Mouse (Mus musculus): ENCODE data around the gene Ddx31. TPM values are rescaled to one million over a fixed set of nuclear protein-coding genes. Genes with fewer than 3 reads are reported as not detected.

The Ddx31 gene
- polyA plus RNA-seq, 3 experiments from 2014 or later, result 11.2 to 17.9 (median 11.8) TPM

DNA sequence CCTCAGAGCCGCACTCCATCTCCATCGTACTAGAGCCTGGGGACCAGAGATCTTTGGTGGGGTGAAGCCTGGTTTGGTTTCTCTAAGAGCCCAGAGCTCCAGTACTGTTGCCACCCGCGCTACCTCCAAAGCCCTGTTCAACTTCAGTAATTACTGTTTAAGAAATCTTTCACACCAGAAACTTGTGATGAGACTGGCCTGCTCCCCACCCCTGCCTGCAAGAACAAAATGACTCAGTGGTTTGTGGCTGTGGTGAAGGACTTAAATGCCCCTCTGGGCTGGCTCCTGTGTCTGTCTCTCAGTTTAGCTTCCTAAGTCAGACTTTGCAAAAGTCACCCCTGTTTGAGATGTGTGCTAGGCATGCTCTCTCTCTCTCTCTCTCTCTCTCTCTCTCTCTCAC, 72.8 kb downstream of the Ddx31 start:
- no peak for ATAC-seq

DNA sequence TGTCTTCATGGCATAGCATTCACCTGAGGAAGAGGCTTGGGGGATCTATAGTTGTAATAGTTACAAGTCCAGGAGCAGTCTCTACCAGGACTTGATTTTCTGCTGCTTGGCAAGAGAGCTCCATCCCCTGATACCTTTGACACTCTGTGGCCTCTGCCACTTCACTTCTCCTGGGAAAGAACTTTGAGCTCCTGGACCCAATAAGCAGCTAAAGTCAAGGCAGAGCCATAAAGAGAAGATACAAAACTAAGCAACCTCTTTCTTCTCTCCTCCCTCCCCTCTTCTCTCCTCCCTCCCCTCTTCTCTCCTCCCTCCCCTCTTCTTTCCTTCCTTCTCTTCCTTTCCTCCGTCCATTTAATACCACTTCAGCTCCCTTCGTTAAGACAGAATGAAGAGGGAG, 73.9 kb downstream of the Ddx31 start:
- no peak for ATAC-seq

DNA sequence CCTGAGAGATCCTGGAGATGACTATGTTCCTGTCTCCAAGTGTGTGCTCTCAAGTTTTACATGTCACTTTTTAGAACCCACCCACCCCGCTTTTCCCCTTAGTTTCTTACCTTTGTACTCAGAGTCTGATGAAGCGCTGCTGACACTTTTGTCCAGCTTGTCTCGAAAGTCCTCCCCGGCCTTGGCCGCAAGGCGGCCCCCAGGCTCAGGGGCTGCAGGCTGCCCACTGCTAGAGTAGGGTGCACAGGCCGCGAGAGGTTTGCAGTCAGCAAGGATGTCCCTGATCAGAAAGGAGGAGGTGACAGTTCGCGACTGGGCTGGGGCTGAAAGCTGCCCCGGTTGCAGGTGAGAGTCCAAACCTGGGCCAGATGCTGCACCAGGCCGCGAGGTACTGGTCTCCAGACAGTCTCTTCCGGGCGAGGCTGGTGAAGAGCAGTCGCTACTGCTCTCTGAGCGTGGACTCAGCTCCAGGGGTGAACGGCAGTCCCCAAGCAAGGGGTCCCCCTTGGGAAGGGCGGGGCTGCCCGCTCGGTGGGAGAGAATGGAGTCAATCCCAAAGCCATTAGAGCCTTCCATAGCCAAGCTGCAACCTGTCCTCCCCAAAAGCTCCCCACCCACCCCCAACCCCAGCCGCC, 75.0 kb downstream of the Ddx31 start:
- ATAC-seq, result no peak

DNA sequence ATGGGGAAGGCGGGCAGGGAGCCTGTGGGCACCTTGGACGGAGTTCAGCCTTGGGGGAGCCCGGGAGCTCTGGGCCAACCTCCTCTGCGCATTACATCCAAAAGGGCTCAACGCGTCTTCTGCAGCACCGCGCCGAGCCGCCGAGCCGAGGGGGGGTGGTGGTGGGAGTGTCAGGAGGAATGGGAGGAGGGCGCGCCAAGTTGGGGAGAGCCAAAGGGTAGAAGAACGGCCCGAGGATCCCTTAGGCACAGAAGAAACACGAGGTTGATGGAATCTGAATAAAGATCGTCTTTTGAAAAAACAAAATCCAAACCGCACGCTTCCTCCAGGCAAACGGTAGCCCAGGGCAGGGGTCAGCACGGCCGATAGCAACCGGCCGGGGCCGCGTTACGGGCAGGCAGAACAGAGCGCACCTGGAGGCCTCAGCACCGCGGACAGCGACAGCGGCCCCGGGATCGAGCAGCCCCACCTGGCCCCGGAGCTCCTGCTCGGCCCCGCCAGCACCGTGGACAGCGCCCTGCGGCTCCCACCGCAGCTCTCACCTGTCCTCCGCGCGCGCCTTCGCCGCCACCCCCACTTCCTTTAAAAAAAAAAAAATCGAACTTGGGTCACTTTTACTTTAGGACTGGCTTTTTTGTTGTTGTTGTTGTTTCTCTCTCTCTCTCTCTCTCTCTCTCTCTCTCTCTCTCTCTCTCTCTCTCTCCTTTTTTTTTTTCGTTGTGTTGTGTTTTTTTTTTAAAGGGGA, 75.7 kb downstream of the Ddx31 start:
- ATAC-seq, result no peak

DNA sequence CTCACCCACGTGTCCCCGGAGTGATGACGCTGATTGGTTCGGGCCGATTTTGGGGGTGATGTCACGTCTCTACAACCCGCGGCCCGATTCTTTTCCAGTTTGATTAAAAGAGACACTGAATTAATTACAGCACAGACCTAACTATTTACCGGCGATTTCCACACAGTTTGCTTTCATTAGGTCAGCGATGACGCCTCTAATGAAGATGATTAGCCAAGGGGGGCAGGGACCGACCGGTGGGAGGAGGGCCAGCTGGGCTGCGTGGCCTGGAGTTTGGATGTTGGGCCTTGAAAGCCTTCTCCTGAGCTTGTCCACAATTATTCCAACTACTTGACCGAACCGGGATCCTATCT, 76.3 kb downstream of the Ddx31 start, which contains the start of gene Barhl1:
Gene Barhl1 (minus strand): TSS at position 156 of the 353 bp plus-strand sequence.
- no peak for ATAC-seq

DNA sequence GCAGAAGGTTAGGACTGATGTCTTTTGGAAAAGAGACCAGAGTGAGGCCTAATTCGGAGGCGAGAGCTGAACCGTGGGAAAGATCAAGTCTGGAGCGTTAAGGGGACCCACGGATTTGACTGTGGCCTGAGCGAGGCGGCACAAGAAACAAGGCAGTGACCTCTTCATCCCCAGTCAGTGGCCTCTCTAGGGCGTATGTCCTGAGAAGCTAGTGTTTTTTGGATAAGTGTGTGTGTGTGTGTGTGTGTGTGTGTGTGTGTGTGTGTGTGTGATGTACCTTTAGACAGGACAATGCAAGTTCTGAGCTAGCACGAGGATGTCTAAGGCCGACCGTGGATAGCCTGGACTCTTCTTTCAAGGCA, 76.9 kb downstream of the Ddx31 start:
- no peak for ATAC-seq

DNA sequence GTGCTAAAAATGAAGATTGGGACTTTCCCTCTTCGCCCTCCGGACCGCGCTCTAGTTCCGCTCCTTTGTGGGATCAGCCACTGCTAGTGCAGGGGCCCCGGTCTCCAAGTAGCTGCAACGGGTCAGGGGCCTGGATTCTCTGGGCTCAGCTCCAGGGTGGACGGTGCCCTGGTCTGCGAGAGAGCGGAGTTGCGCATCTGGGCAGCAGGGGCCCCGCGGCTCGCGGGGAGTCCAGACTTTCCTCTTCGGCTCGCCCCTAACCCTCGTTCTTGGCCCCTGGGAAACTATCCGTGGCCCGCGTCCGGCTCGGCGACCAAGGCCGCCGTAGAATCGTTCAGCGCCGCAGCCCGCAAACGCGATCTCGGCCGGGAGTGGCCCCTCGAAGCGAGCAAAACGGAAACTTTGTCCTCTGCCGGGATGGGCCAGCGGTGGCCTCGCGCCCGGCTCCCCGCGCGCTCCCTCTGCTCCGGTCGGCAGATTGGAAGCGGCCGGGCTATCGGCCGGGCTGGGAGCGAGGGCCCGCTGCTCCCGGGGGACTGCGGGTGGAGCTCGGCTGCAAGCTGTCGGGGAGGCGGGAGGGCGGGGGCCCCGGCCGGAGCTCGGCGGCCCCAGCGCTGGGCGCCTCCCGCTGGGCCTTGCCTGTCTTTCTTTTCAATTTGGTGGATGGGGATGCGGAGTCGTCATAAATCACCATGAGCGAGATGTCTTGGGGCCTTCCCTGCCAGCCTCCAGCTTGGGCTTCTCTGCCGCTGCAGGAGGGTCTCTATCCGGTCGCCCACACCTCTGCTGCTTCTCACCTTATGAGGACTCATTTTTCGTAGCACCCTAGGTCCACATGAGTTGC, 77.5 kb downstream of the Ddx31 start:
- no peak for ATAC-seq

DNA sequence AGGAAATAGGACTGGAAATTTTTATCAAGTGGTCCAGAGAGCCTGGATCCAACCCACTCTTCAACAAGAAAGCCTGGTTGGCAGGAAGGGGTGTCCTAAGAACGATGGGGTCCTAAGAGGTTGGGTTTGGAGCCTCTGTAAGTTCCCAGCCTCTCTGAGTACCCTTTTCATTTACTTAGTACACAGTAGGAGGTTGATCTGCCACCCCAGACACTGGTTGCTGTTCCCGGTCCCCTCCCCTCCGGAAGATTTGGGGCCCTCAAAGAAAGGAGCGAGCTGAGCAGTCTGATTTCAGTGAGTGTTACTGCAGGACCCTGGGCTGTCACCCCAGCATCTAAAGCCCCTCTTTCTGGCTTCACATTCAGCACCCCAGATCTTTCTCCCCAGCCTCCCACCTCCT, 78.8 kb downstream of the Ddx31 start:
- no peak for ATAC-seq

DNA sequence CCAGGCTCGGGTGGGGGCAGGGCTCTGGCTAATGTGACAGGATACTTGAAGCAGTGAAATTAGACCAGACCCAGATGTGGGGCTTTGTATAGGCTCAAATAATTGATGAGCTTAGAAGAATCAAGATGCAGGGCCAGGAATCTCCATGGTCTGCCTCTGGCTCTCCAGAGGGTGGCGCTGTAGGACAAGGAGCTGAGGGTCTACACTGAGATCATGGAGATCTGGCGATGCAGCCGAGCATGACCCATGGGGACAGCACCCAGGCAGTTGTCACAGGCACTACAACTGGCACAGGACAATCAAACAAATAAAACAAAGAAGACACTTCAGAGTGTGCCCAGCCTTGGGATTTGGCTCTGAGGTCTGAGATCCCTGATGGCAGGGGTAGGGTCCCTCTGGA, 83.7 kb downstream of the Ddx31 start:
- no peak for ATAC-seq

DNA sequence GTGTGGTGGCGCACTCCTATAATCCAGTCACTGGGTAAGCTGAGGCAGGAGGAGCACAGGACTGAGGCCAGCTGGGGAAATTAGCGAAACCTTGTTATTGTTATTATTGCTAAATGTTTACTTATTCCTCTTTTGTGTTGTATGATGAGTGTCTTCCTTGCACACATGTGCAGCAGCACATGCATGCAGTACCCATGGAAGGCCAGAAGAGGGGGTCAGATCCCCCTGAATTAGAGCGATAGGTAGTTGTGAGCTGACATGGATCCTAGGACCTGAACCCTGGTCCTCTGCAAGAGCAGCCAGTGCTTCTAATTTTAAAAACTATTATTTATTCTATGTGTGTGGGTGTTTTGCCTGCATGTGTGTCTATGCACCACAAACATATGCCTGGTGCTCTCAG, 90.4 kb downstream of the Ddx31 start:
- ATAC-seq, result no peak

DNA sequence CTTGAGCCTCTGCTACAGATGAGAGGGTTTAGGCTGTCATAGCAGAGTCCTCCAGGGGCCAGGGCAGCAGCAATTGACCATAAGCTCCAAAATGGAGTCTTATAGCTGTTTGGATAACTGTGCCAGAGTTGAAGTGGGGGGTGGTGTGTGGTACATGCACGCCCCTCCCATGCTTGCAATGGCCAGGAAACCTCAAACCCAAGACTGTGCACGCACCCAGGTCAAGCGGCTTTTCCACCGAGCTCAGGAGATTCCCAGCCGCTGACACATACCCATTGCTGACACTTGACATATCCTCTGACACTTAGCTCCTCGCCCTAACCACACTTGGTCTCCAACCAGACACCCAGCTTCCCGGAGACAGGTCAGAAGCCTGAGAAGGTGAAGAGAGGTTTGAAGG, 98.8 kb downstream of the Ddx31 start:
- no peak for ATAC-seq

DNA sequence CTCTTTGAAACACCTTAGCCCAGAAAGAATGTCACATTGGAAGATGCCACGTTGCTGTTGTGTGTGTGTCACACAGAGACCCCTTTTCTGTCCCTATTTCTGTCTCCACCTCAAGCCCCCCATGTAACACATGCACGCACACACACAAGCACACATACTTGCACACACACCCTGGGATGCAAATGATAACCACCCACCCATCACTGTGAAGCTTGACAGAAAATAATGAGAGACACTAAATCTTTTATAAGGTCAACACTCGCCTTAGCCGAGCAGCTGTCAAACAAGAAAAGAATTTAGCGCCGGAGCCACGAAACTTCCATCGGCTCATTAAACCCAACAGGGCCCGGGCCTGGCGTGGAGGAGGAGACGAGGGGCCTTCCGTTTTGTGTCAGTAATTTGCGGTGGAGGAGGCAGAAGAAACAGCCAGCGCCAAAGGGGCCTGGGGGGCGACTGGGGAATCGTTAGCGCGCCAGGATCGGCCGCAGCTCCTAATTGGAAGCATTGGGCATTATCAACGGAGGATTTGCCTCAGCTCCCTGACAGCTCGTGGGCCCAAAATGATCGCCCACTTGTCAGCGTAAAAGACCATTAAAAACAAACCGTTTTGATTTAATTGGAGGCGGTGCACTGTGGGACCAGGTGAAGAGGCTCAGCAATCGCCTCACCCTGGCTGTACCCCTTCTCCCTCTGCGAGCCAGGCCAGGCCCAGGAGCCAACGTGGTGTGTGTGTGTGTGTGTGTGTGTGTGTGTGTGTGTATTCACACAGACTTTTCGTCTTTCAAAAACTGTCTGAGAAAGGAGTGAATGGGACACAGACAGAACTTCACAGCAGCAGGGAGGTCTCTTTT, 103.7 kb downstream of the Ddx31 start:
- ATAC-seq, result no peak

DNA sequence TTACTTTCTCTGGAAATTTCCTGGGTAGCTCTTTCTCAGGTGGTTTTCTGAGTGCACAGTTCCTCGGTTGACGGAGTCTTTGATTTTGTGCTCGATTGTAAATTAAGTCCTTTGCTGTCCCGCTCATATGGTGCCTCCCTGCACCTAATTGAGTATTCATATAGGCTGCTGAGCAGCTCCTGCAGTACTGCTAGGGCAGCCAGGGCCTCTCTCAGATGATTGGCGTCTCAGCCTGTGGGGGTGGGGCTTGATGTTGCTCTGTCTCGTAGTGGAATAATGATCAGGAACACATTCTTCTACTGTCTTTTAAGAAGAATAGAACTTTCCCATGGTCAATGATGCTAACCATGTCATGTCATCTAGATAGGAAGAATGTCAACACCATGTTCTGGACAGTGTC, 105.2 kb downstream of the Ddx31 start:
- no peak for ATAC-seq

DNA sequence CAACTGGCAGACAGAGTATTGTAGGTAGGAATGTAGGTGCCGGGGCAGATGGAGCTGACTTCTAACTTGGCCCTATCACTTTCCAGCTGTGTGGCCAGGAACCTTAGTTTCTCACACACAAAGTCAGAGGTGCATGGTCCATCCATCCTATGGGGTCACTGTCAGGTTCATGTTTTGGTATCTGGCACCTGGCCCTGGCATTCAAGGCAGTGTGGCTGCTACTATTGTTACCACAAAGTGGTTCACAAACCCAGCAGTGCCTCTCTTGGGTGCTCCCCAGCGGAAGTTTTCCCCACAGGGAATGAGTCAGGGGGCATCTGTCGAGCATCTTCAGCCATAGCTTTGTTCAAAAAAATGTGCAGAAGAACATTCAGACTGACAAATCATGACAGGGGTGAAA, 106.1 kb downstream of the Ddx31 start:
- no peak for ATAC-seq

DNA sequence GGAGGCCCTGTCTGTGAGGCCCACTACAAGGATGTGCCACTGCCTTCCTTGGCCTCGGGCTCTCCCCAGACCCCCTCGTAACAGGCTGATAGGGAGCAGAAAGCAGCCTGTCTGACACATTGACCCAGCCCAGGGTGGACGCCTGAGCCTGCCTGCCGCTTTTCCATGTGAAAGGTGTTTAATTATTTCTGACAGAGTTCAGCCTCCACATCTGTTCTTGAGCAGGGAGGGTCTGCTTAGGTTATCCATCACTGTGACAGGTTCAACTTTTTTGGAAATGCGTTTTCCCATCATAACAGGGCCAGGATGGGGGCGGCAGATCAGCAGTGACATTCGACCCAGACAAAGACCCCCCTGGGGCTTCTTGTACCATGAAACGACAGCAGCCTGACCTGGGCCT, 112.8 kb downstream of the Ddx31 start:
- ATAC-seq, result no peak

DNA sequence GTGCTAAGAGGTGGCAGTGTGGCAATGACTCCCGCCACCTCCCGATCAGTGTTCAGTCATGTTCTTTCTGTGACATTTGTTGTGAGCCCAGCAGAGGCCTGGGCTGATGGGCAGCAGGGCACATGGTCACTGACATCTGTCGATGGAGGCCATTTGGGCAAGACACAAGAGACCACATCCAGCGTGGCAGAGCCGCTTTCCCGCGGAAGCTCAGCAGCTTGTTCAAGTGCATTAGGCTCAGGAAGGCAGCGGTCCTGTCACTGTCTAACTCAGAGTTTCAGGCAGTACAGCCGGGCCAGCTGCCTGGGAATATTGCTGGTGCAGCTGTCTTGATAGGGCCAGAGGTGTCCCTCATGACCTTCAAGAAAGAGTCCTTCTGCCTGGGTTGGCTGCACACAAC, 114.4 kb downstream of the Ddx31 start:
- no peak for ATAC-seq

Other genes starting within 250 kb of the Ddx31 start
- not detected for gene Gfi1b, start 218.4 kb upstream of the Ddx31 start, polyA plus RNA-seq (2017; shearing (Covaris generic))
- 10 to 100 TPM; 11.8 to 24.1 (median 20.5) TPM for gene Tsc1, start 199.2 kb upstream of the Ddx31 start, polyA plus RNA-seq (2017; shearing (Covaris generic))
- 1 to 10 TPM in 1 of 3 experiments, not detected in 2; 1.1 TPM for gene Spaca9, start 140.7 kb upstream of the Ddx31 start, polyA plus RNA-seq (2017; shearing (Covaris generic))
- not detected for gene Ak8, start 140.2 kb upstream of the Ddx31 start, polyA plus RNA-seq (2017; shearing (Covaris generic))
- 1 to 10 TPM; 1.5 to 3.1 (median 1.9) TPM for gene Gtf3c4, start within 50 bp of the Ddx31 start, polyA plus RNA-seq (2017; shearing (Covaris generic))
- gene Barhl1, start 76.3 kb downstream of the Ddx31 start, polyA plus RNA-seq (2017; shearing (Covaris generic)), result not detected
- under 1 TPM in 2 of 3 experiments, not detected in 1; 0.73 to 0.95 TPM for gene Cfap77, start 214.7 kb downstream of the Ddx31 start, polyA plus RNA-seq (2017; shearing (Covaris generic))
- 10 to 100 TPM; 15.4 to 23.6 (median 18.4) TPM for gene Ttf1, start 219.9 kb downstream of the Ddx31 start, polyA plus RNA-seq (2017; shearing (Covaris generic))